Mouse (Mus musculus) retina, embryonic 14.5 days (tissue): ENCODE data around the gene Vegfb.
A peak's percentile ranks its signal among the peaks of the same experiment; 100 is the strongest.

Experiments
- DNase-seq: peaks from one replicate; pipeline ENCODE4 v3.0.0-alpha.2; 2015; ENCODE audit warnings: low spot score

The Vegfb gene

DNA sequence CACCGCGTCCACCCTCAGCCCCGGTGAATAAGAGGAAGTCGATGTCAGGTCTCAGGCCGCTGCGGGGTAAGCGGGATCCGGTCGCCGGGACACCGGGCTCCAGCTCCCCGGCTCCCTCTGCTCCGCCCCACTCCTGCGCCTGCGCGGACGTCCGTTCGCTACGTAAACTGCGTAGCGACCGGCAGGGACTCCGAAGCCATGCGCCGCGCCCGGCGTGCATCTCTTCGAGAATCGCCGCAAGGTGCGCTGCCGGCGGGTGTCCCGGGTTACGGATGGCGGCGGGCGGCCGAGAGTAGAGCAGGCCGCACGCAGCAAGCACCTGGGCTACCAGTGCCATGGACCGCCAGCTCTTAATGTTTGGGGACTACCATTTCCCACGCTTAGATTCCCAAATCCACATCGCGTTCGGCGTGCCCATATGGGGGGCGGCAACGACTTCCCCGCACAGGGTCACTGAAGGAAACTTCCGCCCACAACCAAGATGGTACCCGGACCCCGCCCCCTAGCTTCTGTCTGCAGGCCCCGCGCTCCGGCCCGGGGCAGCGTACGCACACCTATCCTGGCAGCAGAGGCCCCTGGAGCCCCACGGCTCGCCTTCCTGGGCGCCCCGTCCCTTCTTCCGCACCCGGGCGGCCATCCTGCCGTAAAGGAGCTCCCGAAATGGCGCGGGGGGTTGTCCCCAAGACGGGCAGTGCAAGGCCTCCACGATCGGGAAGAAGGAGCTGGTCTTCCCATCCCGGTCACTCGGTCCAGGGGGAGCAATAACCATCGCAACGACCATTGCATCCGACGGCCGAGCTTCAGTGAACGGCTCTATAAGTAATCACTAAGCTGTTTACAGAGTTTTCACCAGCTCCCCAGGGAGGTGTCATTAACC lies 45.8 kb downstream of the Vegfb start, which contains the start of gene Bad:
Bad (plus strand) TSS at position 490 of the 877 bp plus-strand sequence.
- peak; percentile 96 for DNase-seq

- no peak for DNase-seq
Observed at GRCm38 (mm10) chr19:6940396-6941351, 46.8 kb downstream of the Vegfb start.

DNA sequence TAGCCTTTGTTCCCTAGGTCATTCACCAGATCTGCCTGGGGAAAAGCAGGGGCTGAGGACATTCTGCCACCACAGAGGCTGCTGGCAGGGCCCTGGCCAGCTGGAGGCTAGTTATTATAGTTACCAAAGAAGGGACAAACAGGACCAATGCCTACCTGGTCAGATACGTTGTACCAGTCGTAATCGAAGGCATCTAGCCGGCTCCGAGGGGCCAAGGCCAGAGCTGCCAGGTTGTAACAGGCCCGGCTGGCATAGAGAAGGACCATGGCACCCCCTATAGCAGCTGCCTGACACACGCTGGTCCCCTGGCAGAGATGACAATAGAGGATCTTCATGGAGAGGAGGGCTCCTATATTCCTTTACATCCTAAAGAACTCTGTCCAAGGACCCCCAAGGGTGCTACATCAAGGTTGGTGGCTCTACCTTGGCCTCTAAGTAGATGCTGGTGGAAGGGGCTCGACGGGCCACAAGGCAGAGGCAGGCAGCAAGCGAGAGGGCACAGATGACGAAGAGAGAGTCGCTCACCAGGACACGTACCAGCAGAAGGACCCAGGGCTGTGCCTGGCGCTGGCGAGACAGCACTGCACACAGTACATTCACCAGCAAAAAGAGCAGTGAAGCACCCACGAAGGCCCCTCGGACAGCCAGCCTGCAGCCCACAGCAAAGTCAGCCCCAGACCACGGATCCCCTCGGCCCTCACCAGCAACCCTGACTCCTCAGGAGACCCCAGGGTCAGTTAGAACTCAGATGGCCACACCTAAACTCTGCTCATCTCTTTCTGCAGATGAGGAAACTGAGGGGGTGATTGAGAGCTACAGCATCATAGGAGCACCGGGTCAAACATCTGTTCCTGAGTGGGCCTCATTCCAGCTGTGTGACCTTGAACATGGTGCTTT lies 48.1 kb downstream of the Vegfb start:
- DNase-seq, result no peak

DNA sequence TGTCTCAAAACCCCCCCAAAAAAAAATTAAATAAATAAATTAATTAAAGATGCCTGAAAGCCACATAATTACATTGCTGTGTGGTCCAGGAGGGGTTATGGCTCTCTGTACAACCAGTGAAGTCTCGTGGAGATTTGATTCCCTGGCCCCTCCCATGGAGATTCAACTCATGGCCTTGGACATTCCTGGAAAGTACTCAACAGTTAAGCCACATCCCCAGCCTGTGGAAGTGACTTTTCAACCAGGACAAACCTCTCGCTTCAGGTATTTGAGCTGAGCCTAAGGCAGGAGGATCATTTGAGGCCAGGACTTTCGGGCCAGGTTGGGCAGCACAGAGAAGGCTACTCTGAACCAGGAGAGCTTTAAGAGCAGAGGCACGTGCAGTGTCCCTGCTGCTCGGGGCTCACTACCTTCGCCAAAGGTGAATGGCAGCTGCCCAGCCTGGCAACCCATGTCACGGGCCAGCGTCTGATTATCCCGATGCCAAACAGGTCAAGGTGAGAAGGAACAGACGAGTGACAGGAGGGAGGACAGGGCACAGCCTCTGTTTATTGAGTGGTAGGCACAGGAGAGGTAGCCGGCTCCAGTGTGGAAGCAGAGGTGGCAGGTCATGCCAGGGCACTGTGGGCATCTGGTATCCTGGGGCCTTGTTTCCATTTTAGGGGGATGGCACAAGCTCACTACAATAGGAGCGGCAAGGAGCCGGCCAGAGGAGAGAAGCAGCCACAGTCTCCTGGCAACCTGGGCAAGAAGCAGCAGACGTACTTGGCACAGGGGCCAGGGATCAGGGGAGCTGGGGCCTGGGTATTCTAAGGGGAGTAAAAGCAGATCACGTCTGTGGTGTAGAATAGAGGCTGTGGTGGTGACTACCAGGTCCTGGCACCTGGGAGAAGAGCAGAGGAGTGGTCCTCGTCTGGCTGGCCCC lies 49.6 kb downstream of the Vegfb start:
- DNase-seq, result no peak

DNA sequence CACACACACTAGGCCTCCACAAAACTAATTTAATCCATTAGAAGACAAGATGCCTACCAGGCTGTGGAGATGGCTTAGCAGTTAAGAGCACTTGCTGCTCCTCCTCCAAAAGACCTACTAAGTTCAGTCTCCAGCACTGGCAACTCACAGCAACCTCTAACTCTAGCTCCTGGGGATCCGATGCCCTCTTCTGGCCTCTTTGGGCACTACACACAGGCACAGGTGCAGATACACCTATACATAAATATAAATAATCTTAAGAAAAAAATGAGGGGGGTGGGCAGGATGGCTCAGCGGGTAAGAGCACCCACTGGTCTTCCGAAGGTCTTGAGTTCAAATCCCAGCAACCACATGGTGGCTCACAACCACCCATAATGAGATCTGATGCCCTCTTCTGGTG lies 51.2 kb downstream of the Vegfb start:
- DNase-seq, result no peak

- DNase-seq, result no peak
Observed at GRCm38 (mm10) chr19:6934195-6934977, 53.1 kb downstream of the Vegfb start, which contains the start of gene Kcnk4. Kcnk4 (minus strand) TSS chr19:6934515.

GRCm38 (mm10) chr19:6933436-6934194 lies 53.8 kb downstream of the Vegfb start:
- DNase-seq, result peak; percentile 52

GRCm38 (mm10) chr19:6933102-6933435 lies 54.4 kb downstream of the Vegfb start:
- no peak for DNase-seq
